Mouse (Mus musculus) urinary bladder, postnatal 25 days (tissue): ENCODE results near the gene Fam205c.

ENCODE experiments used
- DNase-seq: peaks from one replicate; pipeline ENCODE4 v3.0.0; 2022; ENCODE audit warnings: low spot score

The Fam205c gene

GRCm38 (mm10) chr4:42874134-42874533 is at the start of gene Fam205c:
Fam205c (minus strand) TSS chr4:42874234.
- DNase-seq = no peak

- no peak for DNase-seq
These were observed 48.4 kb upstream of the Fam205c start for GRCm38 (mm10) chr4:42922461-42922860.

DNA sequence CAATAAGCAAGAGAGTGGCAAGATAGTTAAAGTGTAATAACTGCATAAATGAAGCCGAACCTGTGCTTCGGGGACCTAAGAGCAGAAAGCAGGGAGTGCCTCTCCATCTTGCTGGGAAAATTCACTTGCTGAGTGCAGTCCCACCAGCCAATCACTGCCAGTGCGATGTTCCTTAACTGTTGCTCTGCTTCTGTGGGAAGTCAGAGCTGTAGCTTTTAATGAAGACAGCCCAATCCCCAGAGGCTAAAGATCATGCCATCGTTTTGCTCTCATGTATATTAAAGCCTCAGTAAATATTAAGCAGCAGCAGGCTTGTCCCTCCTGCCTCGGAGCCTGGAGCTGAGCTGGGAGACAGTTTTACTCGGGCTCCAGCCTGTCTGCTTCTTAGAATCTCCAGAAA is 48.0 kb upstream of the Fam205c start:
- no peak for DNase-seq

- DNase-seq = no peak
These were observed 47.5 kb upstream of the Fam205c start for GRCm38 (mm10) chr4:42921536-42921935.

- no peak for DNase-seq
These were observed 46.7 kb upstream of the Fam205c start for GRCm38 (mm10) chr4:42920726-42921125.

GRCm38 (mm10) chr4:42917402-42917774 is 43.4 kb upstream of the Fam205c start:
- DNase-seq = no peak

DNA sequence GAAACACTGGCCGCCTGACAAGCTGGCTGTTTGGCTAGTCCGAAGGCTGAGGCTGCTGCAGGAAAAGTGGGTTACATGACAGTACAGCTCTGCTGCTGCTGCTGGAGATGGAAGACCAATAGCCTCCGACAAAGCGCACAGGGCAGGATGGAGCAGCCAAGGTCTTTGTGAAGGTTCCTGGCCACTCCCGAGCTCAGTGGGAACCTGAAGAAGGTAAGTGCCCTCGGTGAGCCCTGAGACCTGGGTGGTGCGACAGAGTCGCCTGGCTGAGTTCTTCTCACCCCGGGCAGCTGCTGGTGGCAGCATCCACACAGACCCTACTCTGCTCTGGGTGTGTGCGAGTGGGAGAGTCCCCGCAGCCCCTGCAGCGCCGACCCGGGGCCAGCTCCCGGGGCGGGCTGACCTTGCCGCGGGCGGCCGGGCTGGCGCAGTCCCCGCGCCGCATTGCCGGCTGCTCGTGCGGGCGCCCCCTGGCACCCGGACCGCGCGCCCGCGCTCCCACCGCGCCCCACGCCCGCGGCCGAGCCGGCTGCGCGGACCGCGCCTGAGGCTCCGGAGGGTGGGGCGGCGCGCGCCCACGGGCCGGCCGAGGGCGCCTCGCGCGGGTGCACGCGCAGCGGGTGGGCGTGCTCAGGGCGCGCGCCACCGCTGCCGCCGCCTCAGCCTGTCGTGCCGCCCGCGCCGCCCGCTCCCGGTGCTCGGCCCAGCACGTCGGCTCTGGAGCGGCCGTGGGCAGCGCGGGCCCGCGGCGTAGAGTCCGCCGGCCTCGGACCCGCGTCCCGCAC is 42.8 kb upstream of the Fam205c start, which contains the start of gene Phf24:
Gene Phf24, plus strand, starts transcription at position 44 of the 785 bp plus-strand sequence.
- peak; percentile 15 for DNase-seq

- no peak for DNase-seq
These were observed 41.9 kb upstream of the Fam205c start for GRCm38 (mm10) chr4:42915966-42916365.

- DNase-seq = no peak
These were observed 41.3 kb upstream of the Fam205c start for GRCm38 (mm10) chr4:42915311-42915710.

DNA sequence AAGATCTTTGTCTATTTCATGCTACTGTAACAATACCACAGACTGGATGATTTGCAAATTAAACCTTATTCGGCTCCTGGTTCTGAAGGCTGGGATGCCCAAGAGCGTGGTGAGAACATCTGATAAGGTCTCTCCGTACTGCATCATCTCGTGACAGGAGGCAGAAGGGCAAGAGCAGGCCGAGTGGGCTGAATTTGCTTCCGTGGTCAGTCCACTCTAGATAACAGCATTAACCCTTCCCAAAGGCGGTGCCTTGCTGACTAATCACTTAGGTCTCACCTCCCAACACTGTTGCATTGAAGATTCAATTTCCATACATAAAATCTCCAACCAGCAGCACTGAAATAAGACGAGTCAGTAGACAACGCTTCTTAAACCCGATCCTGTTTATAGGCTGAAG is 39.4 kb upstream of the Fam205c start:
- DNase-seq = no peak

DNA sequence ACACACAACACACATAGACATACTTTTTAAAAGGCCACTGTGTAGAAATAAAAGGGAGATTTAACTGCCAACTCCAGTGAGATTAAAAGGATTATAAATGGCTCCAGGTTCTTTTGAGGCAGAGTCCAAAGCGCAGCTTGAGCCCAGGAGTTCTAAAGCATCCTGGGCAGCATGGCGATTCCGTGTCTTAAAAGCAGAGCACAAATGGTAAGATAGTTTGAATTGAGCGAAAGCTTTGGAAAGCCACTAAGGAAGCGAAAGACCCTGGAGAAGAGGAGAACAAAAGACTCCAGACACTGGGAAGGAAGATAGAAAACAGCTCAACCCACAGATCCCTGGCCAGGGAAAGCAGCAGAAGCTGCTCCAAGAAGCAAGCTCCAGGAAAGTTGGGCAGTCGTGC is 30.9 kb upstream of the Fam205c start:
- DNase-seq = no peak

DNA sequence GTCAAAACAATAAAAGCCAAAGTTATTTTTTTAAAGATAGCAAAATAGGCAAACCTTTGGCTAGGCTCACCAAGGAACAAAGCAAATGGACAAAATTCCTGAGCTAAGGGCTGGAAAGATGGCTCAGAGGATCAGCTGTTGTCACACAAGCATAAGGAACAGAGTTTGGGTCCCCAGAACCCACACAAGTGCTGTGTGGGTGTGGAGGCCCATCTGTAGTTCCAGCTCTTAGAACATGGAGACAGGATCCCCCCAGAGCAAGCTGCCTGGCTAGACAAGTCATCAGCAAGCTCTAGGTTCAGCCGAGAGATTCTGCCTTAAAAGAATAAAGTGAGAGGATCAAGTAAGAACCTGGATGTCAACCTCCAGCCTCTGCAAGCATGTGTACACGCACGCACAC is 30.5 kb upstream of the Fam205c start:
- no peak for DNase-seq

- no peak for DNase-seq
These were observed 29.9 kb upstream of the Fam205c start for GRCm38 (mm10) chr4:42903942-42904341.

DNA sequence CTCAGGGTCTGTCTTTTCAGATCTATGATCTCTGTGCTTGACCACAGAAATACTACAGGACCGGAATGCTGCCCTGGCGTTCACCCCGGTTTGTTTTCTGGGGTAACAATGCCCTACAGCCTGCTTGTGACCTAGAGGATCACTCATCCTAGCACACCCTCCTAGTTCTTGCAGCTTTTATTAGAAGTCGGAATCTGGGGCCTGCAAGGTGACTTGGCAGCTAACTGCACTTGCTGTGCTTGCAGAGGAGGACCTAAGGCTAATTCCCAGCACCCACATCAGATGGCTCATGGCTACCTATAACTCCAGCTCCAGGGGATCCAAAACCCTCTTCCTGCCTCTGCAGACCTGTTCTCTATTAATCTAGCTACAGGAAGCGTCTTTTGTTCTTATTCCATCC is 28.7 kb upstream of the Fam205c start:
- no peak for DNase-seq

DNA sequence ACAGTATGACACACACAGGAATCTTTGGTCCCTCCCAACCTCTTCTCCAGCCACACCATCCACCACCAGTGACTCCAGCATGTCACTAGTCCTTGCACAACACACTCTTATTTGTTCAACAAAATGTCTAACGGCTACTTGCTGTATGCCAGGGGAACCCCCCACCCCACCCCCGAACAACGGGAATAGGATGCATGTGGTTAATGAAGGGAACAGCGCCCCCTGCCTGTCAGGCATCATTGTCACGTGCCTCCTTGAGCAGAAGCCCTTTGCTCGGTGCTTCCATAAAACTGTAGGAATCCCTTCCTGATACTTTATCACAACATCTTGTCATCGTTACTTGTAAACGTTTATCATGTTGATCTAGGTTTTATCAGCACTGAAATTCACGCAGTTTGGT is 28.1 kb upstream of the Fam205c start:
- no peak for DNase-seq

- no peak for DNase-seq
These were observed 26.8 kb upstream of the Fam205c start for GRCm38 (mm10) chr4:42900878-42901277.

DNA sequence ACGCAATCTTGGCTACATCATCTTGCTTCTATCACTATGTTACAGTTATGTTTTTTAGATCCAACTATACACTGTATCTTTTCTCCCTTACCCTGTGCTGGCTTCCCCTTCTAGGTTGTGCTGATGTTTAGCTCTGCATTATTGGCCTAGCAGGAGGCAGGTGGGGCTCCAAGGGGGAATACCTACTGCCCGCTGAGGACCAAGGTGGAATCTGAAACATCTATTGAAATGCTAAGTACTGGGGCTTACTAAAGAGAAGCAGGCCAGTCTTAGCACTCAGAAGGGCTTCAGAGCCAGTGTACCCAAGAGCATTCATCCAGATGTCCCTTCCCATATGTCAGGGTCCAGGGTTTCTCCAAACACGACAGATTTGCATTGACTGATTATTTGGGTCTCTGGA is 24.9 kb upstream of the Fam205c start:
- no peak for DNase-seq

GRCm38 (mm10) chr4:42895118-42895517 is 21.1 kb upstream of the Fam205c start:
- DNase-seq = no peak

DNA sequence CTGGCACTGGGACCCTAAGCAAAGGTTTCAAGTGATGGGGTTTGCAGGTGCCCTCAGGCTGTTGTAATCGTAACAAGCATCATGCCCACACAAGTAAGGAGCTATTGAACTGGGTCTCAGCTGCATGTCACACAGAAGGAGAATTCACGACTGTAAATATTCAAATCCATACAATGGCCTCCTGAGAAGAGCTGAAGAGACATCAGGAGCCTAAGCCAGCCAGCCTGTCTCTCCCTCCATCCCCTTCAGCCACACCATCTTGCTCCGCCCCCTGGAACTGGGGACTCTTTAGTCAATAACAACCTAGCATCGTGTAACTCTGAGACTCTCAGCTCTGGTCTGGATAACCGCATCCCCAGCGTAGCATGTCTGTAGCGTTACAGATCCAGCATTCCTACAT is 17.1 kb upstream of the Fam205c start:
- DNase-seq = no peak

DNA sequence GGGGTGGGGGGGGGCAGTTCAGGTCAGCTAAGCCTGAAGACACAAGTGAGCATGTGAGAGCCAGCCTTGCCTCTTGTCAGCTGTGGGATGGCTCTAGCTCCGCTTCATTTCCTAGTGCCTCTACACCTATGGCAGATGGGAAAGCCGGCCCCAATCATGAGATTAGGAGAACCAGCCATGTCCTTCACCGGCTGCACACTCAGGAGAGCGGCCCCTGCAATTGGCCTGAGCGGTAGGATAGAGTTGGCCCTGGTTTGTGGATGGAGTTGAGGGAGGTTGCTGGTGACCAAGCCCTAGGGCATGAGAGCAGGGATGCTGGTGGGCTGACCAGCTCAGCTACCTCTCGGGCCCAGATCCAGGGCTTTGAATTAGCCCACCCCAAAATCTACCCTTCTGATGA is 14.8 kb upstream of the Fam205c start:
- no peak for DNase-seq

- no peak for DNase-seq
These were observed 12.9 kb upstream of the Fam205c start for GRCm38 (mm10) chr4:42886926-42887325.

- DNase-seq = no peak
These were observed 6.6 kb upstream of the Fam205c start for GRCm38 (mm10) chr4:42880677-42880948.

GRCm38 (mm10) chr4:42879829-42880676 is 6.0 kb upstream of the Fam205c start:
- no peak for DNase-seq

DNA sequence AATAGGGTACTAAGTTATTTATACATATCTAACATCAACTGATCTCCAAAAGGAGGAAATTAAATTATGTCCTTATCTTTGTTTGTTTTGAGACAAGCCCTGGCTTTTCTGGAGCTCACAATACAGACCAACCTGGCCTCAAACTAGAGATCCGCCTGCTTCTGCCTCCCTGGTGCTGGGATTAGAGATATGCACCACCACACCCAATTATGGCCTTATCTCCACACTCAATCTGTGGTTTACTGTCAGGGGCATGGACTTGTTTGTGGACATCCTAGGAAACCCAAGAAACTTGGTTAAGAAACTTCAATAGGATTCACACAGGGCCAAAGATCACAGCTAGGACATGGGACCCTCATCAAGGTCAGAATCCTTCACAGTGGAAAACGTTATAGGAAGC is 3.6 kb upstream of the Fam205c start:
- no peak for DNase-seq
